Mouse (Mus musculus) gastrocnemius, adult 2 months (tissue): ENCODE measurements around the gene Padi4. TPM values are rescaled to one million over a fixed set of nuclear protein-coding genes. Genes with fewer than 3 reads are reported as not detected.

Experiments used
- DNase-seq: peaks from one replicate; pipeline ENCODE4 v3.0.0; 2022
- H3K27ac ChIP-seq: fragments of 200-600 bp; 2 replicates; pipeline ENCODE4 v1.8.1; 2022; ENCODE audit warnings: mild to moderate bottlenecking
- H3K4me3 ChIP-seq: fragments of 200-600 bp; 2 replicates; pipeline ENCODE4 v1.8.1; 2022; ENCODE audit warnings: mild to moderate bottlenecking, moderate library complexity
- CTCF ChIP-seq: fragments of 200-600 bp; IDR thresholded peaks from 2 replicates; pipeline ENCODE4 v1.8.1; 2022; ENCODE audit warnings: antibody characterized with exemption, mild to moderate bottlenecking, moderate library complexity
- intact Hi-C: fragments of 180-260 bp; cut with DNase I; formaldehyde crosslinking; loops from one replicate; pipeline ENCODE4 v1.15.1; 2025
- total RNA-seq, 2 experiments: library from RNA; stranded (reverse); gene quantifications; 2 replicates each; pipeline ENCODE4 v1.2.3; 2021

The Padi4 gene
- total RNA-seq, 2 experiments from 2014 or later: not detected

- intact Hi-C loops: no loop called here
- H3K27ac ChIP-seq: no peak overlapping the region
- H3K4me3 ChIP-seq: no peak overlapping the region
- no peak for DNase-seq
- no peak for TF ChIP-seq CTCF
Observed at GRCm38 (mm10) chr4:140721968-140722490, 52.0 kb downstream of the Padi4 start.

- intact Hi-C loops: no loop called here
- no peak for TF ChIP-seq CTCF
- no peak overlapping the region for H3K27ac ChIP-seq
Observed at GRCm38 (mm10) chr4:140720091-140720490, 53.9 kb downstream of the Padi4 start.

GRCm38 (mm10) chr4:140718436-140718835 is 55.6 kb downstream of the Padi4 start:
- intact Hi-C loops: no loop called here
- Histone ChIP-seq H3K27ac (peak overlapping the region; percentile 35; the same call in 1 of the 2 replicates), H3K4me3 (no peak overlapping the region)
- no peak for TF ChIP-seq CTCF
- DNase-seq: no peak

More at GRCm38 (mm10) chr4:140720091-140720490, 53.9 kb downstream of the Padi4 start:
- no peak overlapping the region for H3K4me3 ChIP-seq
- no peak for DNase-seq

- no peak for DNase-seq
- Histone ChIP-seq H3K4me3 (no peak overlapping the region), H3K27ac (no peak overlapping the region)
- TF ChIP-seq CTCF: no peak
- intact Hi-C loops: no loop called here
Observed at GRCm38 (mm10) chr4:140716994-140717393, 57.0 kb downstream of the Padi4 start.

GRCm38 (mm10) chr4:140714586-140714985 is 59.5 kb downstream of the Padi4 start:
- no peak for TF ChIP-seq CTCF
- Histone ChIP-seq H3K27ac (peak overlapping the region; percentile 71), H3K4me3 (0 out of 2 replicates have a peak overlapping the region, but pooled peaks have one; percentile 3)

GRCm38 (mm10) chr4:140713480-140714365 is 60.3 kb downstream of the Padi4 start:
- peak overlapping the region; percentile 1; the same call in 1 of the 2 replicates for H3K4me3 ChIP-seq
- intact Hi-C loops: loop anchor here (1.0 kb wide), 1 partner anchor 34 kb away; no protein-coding TSS in a partner anchor
- H3K27ac ChIP-seq: peak overlapping the region; percentile 84
- peak; percentile 96 for TF ChIP-seq CTCF
- DNase-seq: peak; percentile 97

More at GRCm38 (mm10) chr4:140714586-140714985, 59.5 kb downstream of the Padi4 start:
- no peak for DNase-seq
- intact Hi-C loops: loop anchor here (1.0 kb wide), 1 partner anchor 35 kb away; no protein-coding TSS in a partner anchor

- Histone ChIP-seq H3K27ac (peak overlapping the region; percentile 88), H3K4me3 (no peak overlapping the region)
- intact Hi-C loops: no loop called here
- DNase-seq: peak; percentile 90
- TF ChIP-seq CTCF: no peak
Observed at GRCm38 (mm10) chr4:140711360-140711759, 62.7 kb downstream of the Padi4 start.

GRCm38 (mm10) chr4:140710781-140711180 is 63.3 kb downstream of the Padi4 start:
- DNase-seq: peak; percentile 62
- no peak overlapping the region for H3K4me3 ChIP-seq
- peak overlapping the region; percentile 88 for H3K27ac ChIP-seq
- intact Hi-C loops: no loop called here
- no peak for TF ChIP-seq CTCF

GRCm38 (mm10) chr4:140709617-140710016 is 64.4 kb downstream of the Padi4 start:
- intact Hi-C loops: no loop called here
- TF ChIP-seq CTCF: no peak
- Histone ChIP-seq H3K4me3 (no peak overlapping the region), H3K27ac (peak overlapping the region; percentile 88)
- no peak for DNase-seq

GRCm38 (mm10) chr4:140709111-140709510 is 64.9 kb downstream of the Padi4 start:
- intact Hi-C loops: no loop called here
- no peak overlapping the region for H3K4me3 ChIP-seq
- peak overlapping the region; percentile 88 for H3K27ac ChIP-seq
- TF ChIP-seq CTCF: no peak
- no peak for DNase-seq

GRCm38 (mm10) chr4:140708297-140708927 is 65.6 kb downstream of the Padi4 start:
- TF ChIP-seq CTCF: no peak
- DNase-seq: no peak
- Histone ChIP-seq H3K27ac (peak overlapping the region; percentile 88), H3K4me3 (0 out of 2 replicates have a peak overlapping the region, but pooled peaks have one; percentile 2)
- intact Hi-C loops: no loop called here

GRCm38 (mm10) chr4:140707615-140708014 is 66.4 kb downstream of the Padi4 start:
- DNase-seq: peak; percentile 81
- TF ChIP-seq CTCF: no peak
- intact Hi-C loops: no loop called here
- Histone ChIP-seq H3K4me3 (0 out of 2 replicates have a peak overlapping the region, but pooled peaks have one; percentile 24), H3K27ac (peak overlapping the region; percentile 88)
